Mouse (Mus musculus): ENCODE measurements around the gene Nt5c2.

- no peak for TF ChIP-seq GATA1 (IDR thresholded peaks at IDR 0.05; ENCODE audit: borderline replicate concordance, low read length)
- TF ChIP-seq POLR2AphosphoS5 (IDR thresholded peaks at IDR 0.05; ENCODE audit: insufficient replicate concordance, low read depth, low read length) = no peak
- TF ChIP-seq CTCF (IDR thresholded peaks at IDR 0.05; ENCODE audit: low read depth, low read length) = no peak
These were observed 143.3 kb downstream of the Nt5c2 start for GRCm38 (mm10) chr19:46871651-46872050.
